Mouse (Mus musculus) forebrain, postnatal 0 days (tissue): Measurements from ENCODE around the gene Slc4a4. TPM values are rescaled to one million over a fixed set of nuclear protein-coding genes. Genes with fewer than 3 reads are reported as not detected.

Experiments
- ATAC-seq: fragments of 200-750 bp; cut with Nextera tagmentation; 2 replicates; pipeline ENCODE4 v1.8.0; 2017; ENCODE audit warnings: mild to moderate bottlenecking, moderate library complexity
- DNase-seq: peaks from one replicate; pipeline ENCODE4 v3.0.0-alpha.2; 2015
- H3K27ac ChIP-seq: fragments of 300-500 bp; sonication (generic); 2 replicates; pipeline ENCODE4 v1.5.1; 2014; ENCODE audit warnings: low read depth, mild to moderate bottlenecking, antibody characterized with exemption, low read length, moderate library complexity, mixed read lengths
- H3K27me3 ChIP-seq: fragments of 300-500 bp; sonication (generic); 2 replicates; pipeline ENCODE4 v1.6.1; 2014; ENCODE audit warnings: mild to moderate bottlenecking, low read length, mixed read lengths; ENCODE audit not compliant: insufficient read depth
- H3K36me3 ChIP-seq: fragments of 300-500 bp; sonication (generic); 2 replicates; pipeline ENCODE4 v1.6.1; 2014; ENCODE audit warnings: mild to moderate bottlenecking, moderate library complexity; ENCODE audit not compliant: insufficient read depth
- H3K4me1 ChIP-seq: fragments of 300-500 bp; sonication (generic); 2 replicates; pipeline ENCODE4 v1.6.1; 2014; ENCODE audit warnings: antibody characterized with exemption; ENCODE audit not compliant: insufficient read depth
- H3K4me2 ChIP-seq: fragments of 300-500 bp; sonication (generic); 2 replicates; pipeline ENCODE4 v1.6.1; 2014; ENCODE audit warnings: low read depth, mild to moderate bottlenecking, moderate library complexity
- H3K4me3 ChIP-seq: fragments of 300-500 bp; sonication (generic); 2 replicates; pipeline ENCODE4 v1.5.1; 2014; ENCODE audit warnings: low read depth, low read length, mixed read lengths
- H3K9ac ChIP-seq: fragments of 300-500 bp; sonication (generic); 2 replicates; pipeline ENCODE4 v1.6.1; 2014; ENCODE audit warnings: mild to moderate bottlenecking
- H3K9me3 ChIP-seq: fragments of 300-500 bp; sonication (generic); 2 replicates; pipeline ENCODE4 v1.6.1; 2016; ENCODE audit warnings: low read length
- CTCF ChIP-seq: sonication (generic); IDR thresholded peaks from 2 replicates; pipeline ENCODE4 v1.5.1; 2016; ENCODE audit warnings: antibody characterized with exemption, control low read depth, low read depth
- WGBS: fragments of 180-500 bp; shearing (Covaris S2); extraction: QIAGEN DNeasy Blood & Tissue Kit; methylation state at CpG from one replicate; pipeline ENCODE4 v1.1.7; 2014; 5-methylcytosine and 5-hydroxymethylcytosine counted together
- polyA plus RNA-seq: library from polyadenylated mRNA; unstranded; fragments of >200 nt; fragmentation: Nextera tagmentation; extraction: Ambion mirVana; gene quantifications from 2 replicates; pipeline ENCODE4 v1.2.1, GENCODE M21; 2015
- total RNA-seq: library from RNA; depleted of rRNA; stranded (reverse); fragments of >200 nt; gene quantifications from 2 replicates; pipeline ENCODE4 v1.2.3, GENCODE M21; 2014; rRNA removed

Gene Slc4a4
- total RNA-seq (24.5 and 34.7 TPM in 2 replicates), polyA plus RNA-seq (3.7 and 11.8 TPM in 2 replicates)

- peak; percentile 48 for DNase-seq
- 3% methylated on average over 100 of the region's 119 CpGs for WGBS
Measured at GRCm38 (mm10) chr5:88886668-88887555, at the start of gene Slc4a4. Gene Slc4a4, plus strand, starts transcription at chr5:88886818.

GRCm38 (mm10) chr5:88840080-88840798 is 46.4 kb upstream of the Slc4a4 start:
- Histone ChIP-seq H3K9ac (no peak overlapping the region), H3K36me3 (no peaks in the 10 kb centered on the region), H3K4me2 (no peak overlapping the region), H3K27ac (no peak overlapping the region), H3K9me3 (no peaks in the 10 kb centered on the region), H3K27me3 (no peaks in the 10 kb centered on the region), H3K4me3 (no peak overlapping the region), H3K4me1 (no peaks in the 10 kb centered on the region)
- TF ChIP-seq CTCF = no peak
- no peak for DNase-seq
- 78% methylated on average over 5 of the region's 5 CpGs for WGBS
- no peak for ATAC-seq

More at GRCm38 (mm10) chr5:88886668-88887555, at the start of gene Slc4a4:
- Histone ChIP-seq H3K9me3 (no peaks in the 10 kb centered on the region), H3K4me2 (peak within 1 kb of the TSS; percentile 92), H3K36me3 (no peaks in the 10 kb centered on the region), H3K27ac (no peak within 1 kb of the TSS), H3K9ac (peak within 1 kb of the TSS; percentile 56), H3K4me1 (no peaks in the 10 kb centered on the region), H3K4me3 (peak within 1 kb of the TSS; percentile 85), H3K27me3 (no peaks in the 10 kb centered on the region; the same call in 1 of the 2 replicates)
- ATAC-seq = peak; percentile 88
- no peak for TF ChIP-seq CTCF

- no peaks in the 10 kb centered on the region for H3K36me3 ChIP-seq
- DNase-seq (no peak), ATAC-seq (no peak)
- no peak overlapping the region for H3K27ac ChIP-seq
- no peak for TF ChIP-seq CTCF
- no peak overlapping the region for H3K4me3 ChIP-seq
- H3K27me3 ChIP-seq = no peaks in the 10 kb centered on the region
- WGBS = 79% methylated on average over 3 of the region's 3 CpGs
- no peaks in the 10 kb centered on the region for H3K4me1 ChIP-seq
- H3K9me3 ChIP-seq = no peaks in the 10 kb centered on the region
- H3K9ac ChIP-seq = no peak overlapping the region
- no peak overlapping the region for H3K4me2 ChIP-seq
Measured at GRCm38 (mm10) chr5:88857311-88857710, 29.3 kb upstream of the Slc4a4 start.

- H3K4me2 ChIP-seq = no peak overlapping the region
- no peaks in the 10 kb centered on the region for H3K27me3 ChIP-seq
- H3K9me3 ChIP-seq = no peaks in the 10 kb centered on the region
- no peak for TF ChIP-seq CTCF
- 90% methylated on average over 4 of the region's 4 CpGs for WGBS
- no peak for ATAC-seq
- H3K36me3 ChIP-seq = no peaks in the 10 kb centered on the region
- H3K9ac ChIP-seq = no peak overlapping the region
- no peak overlapping the region for H3K4me3 ChIP-seq
- no peak overlapping the region for H3K27ac ChIP-seq
- no peaks in the 10 kb centered on the region for H3K4me1 ChIP-seq
- no peak for DNase-seq
Measured at GRCm38 (mm10) chr5:88857801-88858200, 28.8 kb upstream of the Slc4a4 start.

GRCm38 (mm10) chr5:88858226-88858625 is 28.4 kb upstream of the Slc4a4 start:
- Histone ChIP-seq H3K4me1 (no peaks in the 10 kb centered on the region), H3K27me3 (no peaks in the 10 kb centered on the region), H3K9ac (no peak overlapping the region), H3K27ac (no peak overlapping the region), H3K4me2 (no peak overlapping the region), H3K4me3 (no peak overlapping the region), H3K36me3 (no peaks in the 10 kb centered on the region), H3K9me3 (no peaks in the 10 kb centered on the region)
- DNase-seq (no peak), ATAC-seq (no peak)
- 81% methylated on average over 4 of the region's 4 CpGs for WGBS
- no peak for TF ChIP-seq CTCF

GRCm38 (mm10) chr5:88862163-88862562 is 24.5 kb upstream of the Slc4a4 start:
- H3K4me1 ChIP-seq = no peaks in the 10 kb centered on the region
- 63% methylated on average over 3 of the region's 3 CpGs for WGBS
- peak; percentile 47 for TF ChIP-seq CTCF
- no peak for ATAC-seq
- no peaks in the 10 kb centered on the region for H3K36me3 ChIP-seq
- DNase-seq = no peak
- H3K9ac ChIP-seq = no peak overlapping the region
- H3K4me3 ChIP-seq = no peak overlapping the region
- H3K27ac ChIP-seq = no peak overlapping the region
- H3K9me3 ChIP-seq = no peaks in the 10 kb centered on the region
- no peak overlapping the region for H3K4me2 ChIP-seq
- no peaks in the 10 kb centered on the region for H3K27me3 ChIP-seq

- Histone ChIP-seq H3K4me3 (no peak overlapping the region), H3K4me1 (no peaks in the 10 kb centered on the region), H3K9ac (no peak overlapping the region), H3K27ac (no peak overlapping the region), H3K4me2 (no peak overlapping the region), H3K27me3 (no peaks in the 10 kb centered on the region), H3K36me3 (no peaks in the 10 kb centered on the region), H3K9me3 (no peaks in the 10 kb centered on the region)
- 89% methylated on average over 2 of the region's 2 CpGs for WGBS
- TF ChIP-seq CTCF = no peak
- no peak for ATAC-seq
- no peak for DNase-seq
Measured at GRCm38 (mm10) chr5:88862794-88863193, 23.8 kb upstream of the Slc4a4 start.
